Mouse (Mus musculus): ENCODE measurements around the gene Tpcn2.

Gene Tpcn2

GRCm38 (mm10) chr7:145205363-145205902, 78.4 kb downstream of the Tpcn2 start:
- no peak for DNase-seq (ENCODE audit: low spot score)

- DNase-seq (ENCODE audit: low spot score) = no peak
Observed at GRCm38 (mm10) chr7:145199711-145200110, 84.1 kb downstream of the Tpcn2 start.

DNA sequence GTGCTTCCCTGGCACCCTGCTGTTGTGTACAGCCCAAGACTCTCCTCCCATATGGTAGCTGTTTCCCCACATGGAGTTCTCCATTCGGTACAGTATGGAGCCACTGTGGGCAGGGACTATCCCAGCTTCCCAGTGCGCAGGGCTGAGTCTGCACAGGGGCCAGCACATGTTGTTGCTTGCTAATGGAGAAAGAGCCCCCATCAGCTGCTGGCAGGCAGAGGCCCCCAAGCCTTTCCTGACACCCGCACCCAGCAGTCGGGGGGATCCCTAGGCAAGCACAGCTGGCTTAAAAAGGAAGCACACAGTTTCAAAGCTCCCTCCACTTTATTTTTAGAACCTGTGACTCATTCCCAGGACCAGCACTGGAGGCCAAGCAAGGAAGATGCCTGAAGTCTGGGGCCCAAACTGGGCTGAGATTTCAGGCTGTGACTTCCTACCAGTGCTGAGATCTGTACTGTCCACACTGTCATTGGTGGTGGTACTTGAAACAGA, 85.5 kb downstream of the Tpcn2 start:
- DNase-seq (ENCODE audit: low spot score) = no peak

GRCm38 (mm10) chr7:145197711-145198110, 86.1 kb downstream of the Tpcn2 start:
- DNase-seq (ENCODE audit: low spot score) = no peak

DNA sequence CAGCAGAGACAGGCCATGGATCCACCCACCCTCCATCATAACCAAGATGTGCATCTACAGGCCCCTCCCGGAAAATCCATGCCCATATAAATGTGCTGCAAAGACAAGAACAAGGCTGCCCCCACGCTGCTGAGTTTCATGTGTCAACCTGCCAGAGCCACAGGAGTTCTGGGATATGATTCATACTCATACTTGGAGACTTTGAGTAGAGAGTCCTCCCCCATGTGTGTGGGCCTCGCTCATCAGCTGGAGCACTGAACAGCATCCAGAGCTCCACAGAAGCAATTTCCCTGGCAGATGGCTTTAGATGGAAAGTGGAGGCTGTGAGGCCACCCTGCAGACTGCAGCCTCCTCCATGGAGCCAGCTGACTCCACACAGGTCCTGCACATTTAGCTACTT, 86.8 kb downstream of the Tpcn2 start:
- DNase-seq (ENCODE audit: low spot score) = no peak

DNA sequence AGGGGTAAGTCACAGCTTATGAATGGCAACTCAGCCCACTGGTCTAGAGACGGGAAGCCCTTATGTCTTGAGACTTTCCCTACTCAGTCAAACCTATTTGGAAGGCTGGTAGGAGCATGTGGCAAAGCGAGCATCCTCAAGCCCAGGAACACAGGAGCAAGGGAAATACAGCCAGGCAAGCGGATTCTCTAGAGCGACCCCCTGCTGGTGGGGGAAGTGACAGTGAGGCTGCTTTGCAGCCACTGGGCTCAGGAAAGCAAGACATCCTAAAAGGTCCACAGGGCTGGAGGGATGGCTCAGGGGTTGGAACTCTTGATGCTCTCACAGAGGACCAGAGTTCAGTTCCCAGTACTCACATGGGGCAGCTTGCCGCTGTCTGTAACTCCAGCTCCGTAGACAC, 87.5 kb downstream of the Tpcn2 start:
- DNase-seq (ENCODE audit: low spot score) = no peak

DNA sequence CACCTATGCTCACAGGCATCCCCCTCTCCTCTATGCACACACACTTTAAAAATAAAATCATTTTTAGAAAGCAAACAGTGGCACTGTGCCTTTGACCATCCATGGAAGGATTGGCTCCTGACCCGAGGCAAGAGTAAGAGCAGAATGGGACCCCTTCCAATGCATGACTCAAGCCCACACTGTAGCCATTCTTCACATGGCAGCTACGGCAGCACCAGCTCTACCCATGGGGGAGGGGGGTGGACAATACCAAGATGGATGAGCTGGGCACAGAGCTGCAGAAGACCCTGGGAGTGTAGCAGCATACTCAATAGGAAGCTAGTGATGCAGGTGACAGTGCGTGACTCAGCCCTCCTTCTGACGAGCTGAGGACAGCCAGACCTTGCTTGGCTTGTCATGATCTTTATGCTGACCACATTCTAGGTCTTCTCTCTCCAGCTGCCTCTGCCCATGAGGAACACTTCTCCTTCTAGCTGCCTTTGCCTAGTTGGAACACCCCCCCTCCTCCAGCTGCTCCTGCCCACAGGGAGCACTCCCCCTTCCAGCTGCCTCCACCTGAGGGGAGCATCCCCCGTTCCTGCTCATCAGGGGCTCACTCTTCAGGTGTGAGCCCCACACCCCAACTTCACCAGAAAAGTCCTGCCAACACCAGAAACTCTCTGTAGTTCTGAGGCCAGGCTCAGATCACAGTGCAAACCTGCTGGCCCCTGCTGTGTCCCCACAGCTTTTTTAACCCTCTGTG, 88.5 kb downstream of the Tpcn2 start:
- no peak for DNase-seq (ENCODE audit: low spot score)

- peak; percentile 33 for DNase-seq (ENCODE audit: low spot score)
Observed at GRCm38 (mm10) chr7:145194455-145195161, 89.2 kb downstream of the Tpcn2 start.

DNA sequence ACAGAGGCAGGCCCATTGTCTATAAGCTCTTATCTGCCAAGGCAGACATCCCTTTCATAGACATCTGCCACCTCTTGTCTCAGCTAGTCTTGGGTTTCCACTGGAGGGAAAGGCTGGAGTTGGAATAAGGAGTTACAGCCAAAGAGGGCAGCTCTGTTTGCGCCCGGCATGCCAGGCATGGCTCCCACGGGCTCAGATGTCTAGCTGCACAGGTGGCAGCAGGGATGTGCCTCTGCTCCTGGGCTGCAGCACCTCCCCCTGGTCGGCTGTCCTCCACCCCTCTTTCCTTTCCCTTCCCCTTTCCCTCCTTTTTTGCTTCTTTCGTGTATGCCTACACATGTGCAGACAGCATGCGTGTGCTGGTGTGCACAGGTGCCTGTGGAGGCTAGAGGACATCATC, 91.0 kb downstream of the Tpcn2 start:
- DNase-seq (ENCODE audit: low spot score) = no peak

DNA sequence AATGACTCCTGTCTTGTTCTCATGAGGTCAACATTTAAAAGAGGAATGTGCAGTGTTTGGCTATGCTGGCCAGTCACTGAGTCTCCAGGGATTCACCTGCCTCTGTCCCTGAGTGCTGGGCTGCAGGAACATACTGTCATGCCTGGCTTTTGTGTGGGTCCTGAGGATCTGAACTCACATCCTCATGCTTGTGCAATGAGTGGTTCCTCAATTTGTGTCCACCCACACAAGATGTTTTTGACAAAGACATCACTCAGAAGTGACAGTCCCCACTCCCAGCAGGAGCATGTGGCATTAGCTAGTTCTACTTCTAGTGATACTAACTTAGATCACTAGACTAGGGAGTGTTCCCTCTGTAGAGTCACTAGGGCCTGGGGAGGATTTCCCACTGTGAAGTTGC, 93.3 kb downstream of the Tpcn2 start:
- DNase-seq (ENCODE audit: low spot score) = no peak

DNA sequence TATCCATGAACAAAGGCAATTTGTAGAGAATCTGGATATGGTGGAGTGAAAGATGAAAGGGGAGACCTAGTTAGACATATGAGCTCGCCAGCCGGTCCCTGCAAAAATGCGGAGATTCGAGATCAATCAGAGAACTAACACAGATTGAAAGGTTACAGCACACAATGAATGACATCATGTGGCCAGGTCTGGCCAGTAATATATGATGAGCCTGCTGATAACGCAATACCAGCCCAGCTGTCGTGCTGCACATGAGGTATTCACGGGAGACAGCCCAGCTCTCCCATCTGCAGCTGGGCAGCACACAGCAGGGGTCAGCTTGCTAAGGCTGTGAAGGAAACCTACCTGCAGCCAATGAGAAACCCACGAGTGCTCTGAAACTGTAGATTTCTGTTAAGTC, 94.5 kb downstream of the Tpcn2 start:
- no peak for DNase-seq (ENCODE audit: low spot score)

- no peak for DNase-seq (ENCODE audit: low spot score)
Observed at GRCm38 (mm10) chr7:145187802-145188201, 96.0 kb downstream of the Tpcn2 start.

DNA sequence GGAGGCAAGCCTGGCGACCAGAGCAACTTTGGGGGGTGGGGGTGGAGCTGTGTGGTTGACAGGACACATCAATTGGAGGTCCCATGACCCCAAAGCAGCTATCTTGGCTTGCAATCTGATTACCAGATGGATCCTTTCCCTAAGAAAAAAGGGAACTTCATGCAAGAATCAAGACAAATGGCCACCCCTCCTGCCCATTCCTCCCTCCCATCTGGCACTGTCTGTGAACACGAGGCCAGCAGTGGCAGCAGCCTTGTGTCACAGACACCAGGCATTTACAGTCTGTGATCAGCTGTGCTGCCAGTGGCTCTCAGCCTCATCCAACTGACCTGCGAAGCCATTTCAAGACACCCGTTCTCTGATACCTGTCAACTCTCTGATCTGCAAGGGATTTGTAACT, 101.4 kb downstream of the Tpcn2 start:
- DNase-seq (ENCODE audit: low spot score) = no peak

GRCm38 (mm10) chr7:145181376-145182034, 102.3 kb downstream of the Tpcn2 start:
- no peak for DNase-seq (ENCODE audit: low spot score)

- DNase-seq (ENCODE audit: low spot score) = no peak
Observed at GRCm38 (mm10) chr7:145179691-145180091, 104.1 kb downstream of the Tpcn2 start.

- no peak for DNase-seq (ENCODE audit: low spot score)
Observed at GRCm38 (mm10) chr7:145176750-145177589, 106.8 kb downstream of the Tpcn2 start.

- DNase-seq (ENCODE audit: low spot score) = no peak
Observed at GRCm38 (mm10) chr7:145173563-145173962, 110.2 kb downstream of the Tpcn2 start.

DNA sequence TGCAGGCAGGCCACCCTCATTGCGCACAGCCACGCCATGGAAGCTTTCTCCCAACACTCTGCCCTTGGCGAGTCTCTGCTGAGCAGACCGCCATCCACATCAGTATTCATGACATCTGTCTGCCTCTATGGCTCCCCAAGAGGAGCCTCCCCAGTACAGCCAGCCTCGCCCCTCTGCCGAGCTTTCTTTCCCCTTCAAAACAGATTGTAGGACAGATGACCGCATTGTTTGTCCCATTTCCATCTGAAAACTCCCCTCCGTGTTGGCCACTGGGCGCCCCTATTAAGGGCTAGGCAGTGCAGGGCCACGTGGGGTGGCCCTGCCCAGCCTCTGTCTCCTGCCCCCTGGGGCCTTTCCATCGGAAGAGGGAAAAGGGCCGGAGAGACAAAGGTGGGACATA, 110.7 kb downstream of the Tpcn2 start:
- no peak for DNase-seq (ENCODE audit: low spot score)

GRCm38 (mm10) chr7:145169703-145170102, 114.1 kb downstream of the Tpcn2 start:
- no peak for DNase-seq (ENCODE audit: low spot score)

DNA sequence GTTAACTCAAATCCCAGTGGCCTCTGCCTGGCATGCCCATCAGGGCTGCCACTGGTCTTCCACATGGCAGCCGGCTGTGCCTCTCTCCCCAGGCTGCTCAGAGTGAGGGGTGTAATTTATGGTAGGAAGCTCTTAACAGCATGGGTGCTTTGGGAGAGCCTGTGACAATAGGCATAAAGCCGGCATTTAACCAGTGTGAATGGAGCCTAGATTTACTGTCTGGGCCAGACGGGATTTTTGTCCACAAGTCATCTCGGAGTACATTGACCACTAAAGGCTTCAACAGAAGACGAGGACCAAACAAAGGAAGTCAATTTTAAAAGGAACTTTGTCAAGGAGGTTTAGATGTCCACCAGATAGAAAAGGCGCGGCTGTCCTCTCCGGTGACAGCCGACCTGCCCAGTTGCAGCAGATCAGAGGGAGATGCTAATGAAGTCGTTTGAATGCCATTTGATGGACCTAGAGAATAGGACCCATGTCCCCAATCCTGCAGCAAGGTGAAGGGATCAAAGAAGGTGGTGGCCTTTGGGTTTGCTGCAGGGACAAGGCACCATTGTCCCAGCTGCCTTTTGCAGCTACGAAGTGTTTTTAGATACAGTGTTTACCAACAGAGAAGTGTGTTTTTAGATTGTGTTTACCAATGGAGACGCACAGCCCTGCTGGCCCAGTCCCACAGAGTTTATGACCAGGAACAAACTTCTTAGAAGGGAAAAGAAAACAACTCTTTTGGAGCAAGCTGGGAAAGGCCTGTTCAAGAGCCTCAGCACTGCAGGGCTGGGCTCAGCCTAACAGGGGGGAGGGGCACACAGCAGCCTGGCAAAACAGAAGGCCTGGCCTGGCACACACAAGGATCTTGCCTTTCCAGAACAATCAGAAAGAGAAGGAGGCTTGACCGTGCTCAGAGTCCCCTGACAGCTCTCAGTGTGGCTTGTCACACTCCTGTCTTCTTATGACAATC, 124.2 kb downstream of the Tpcn2 start:
- no peak for DNase-seq (ENCODE audit: low spot score)

GRCm38 (mm10) chr7:145155666-145156065, 128.1 kb downstream of the Tpcn2 start:
- no peak for DNase-seq (ENCODE audit: low spot score)
